Mouse (Mus musculus): ENCODE results near the gene Mxra7. TPM values are rescaled to one million over a fixed set of nuclear protein-coding genes. Genes with fewer than 3 reads are reported as not detected.
A peak's percentile ranks its signal among the peaks of the same experiment; 100 is the strongest.

The Mxra7 gene
- total RNA-seq, 2 experiments from 2014 or later = not detected

- ATAC-seq (ENCODE audit: poor library complexity, severe bottlenecking) = no peak
Observed at GRCm38 (mm10) chr11:116819932-116820593, 7.8 kb downstream of the Mxra7 start.

GRCm38 (mm10) chr11:116818722-116819121 is 9.1 kb downstream of the Mxra7 start:
- no peak for ATAC-seq (ENCODE audit: poor library complexity, severe bottlenecking)

GRCm38 (mm10) chr11:116817567-116817966 is 10.3 kb downstream of the Mxra7 start:
- no peak for ATAC-seq (ENCODE audit: poor library complexity, severe bottlenecking)

GRCm38 (mm10) chr11:116816769-116817168 is 11.1 kb downstream of the Mxra7 start:
- ATAC-seq (ENCODE audit: poor library complexity, severe bottlenecking) = no peak

- no peak for ATAC-seq (ENCODE audit: poor library complexity, severe bottlenecking)
Observed at GRCm38 (mm10) chr11:116814884-116815415, 12.9 kb downstream of the Mxra7 start.

- peak; percentile 44 for ATAC-seq (ENCODE audit: poor library complexity, severe bottlenecking)
Observed at GRCm38 (mm10) chr11:116814076-116814883, 13.6 kb downstream of the Mxra7 start.

- no peak for ATAC-seq (ENCODE audit: poor library complexity, severe bottlenecking)
Observed at GRCm38 (mm10) chr11:116813610-116814009, 14.2 kb downstream of the Mxra7 start.

- ATAC-seq (ENCODE audit: poor library complexity, severe bottlenecking) = no peak
Observed at GRCm38 (mm10) chr11:116812793-116813529, 14.9 kb downstream of the Mxra7 start.

- peak; percentile 75 for ATAC-seq (ENCODE audit: poor library complexity, severe bottlenecking)
Observed at GRCm38 (mm10) chr11:116810983-116811901, 16.6 kb downstream of the Mxra7 start.

GRCm38 (mm10) chr11:116810528-116810927 is 17.3 kb downstream of the Mxra7 start:
- no peak for ATAC-seq (ENCODE audit: poor library complexity, severe bottlenecking)

GRCm38 (mm10) chr11:116809520-116809919 is 18.3 kb downstream of the Mxra7 start:
- ATAC-seq (ENCODE audit: poor library complexity, severe bottlenecking) = no peak

GRCm38 (mm10) chr11:116808811-116809395 is 18.9 kb downstream of the Mxra7 start:
- ATAC-seq (ENCODE audit: poor library complexity, severe bottlenecking) = no peak

GRCm38 (mm10) chr11:116807938-116808606 is 19.8 kb downstream of the Mxra7 start:
- ATAC-seq (ENCODE audit: poor library complexity, severe bottlenecking) = peak; percentile 58; the same call in 1 of the 2 replicates

- no peak for ATAC-seq (ENCODE audit: poor library complexity, severe bottlenecking)
Observed at GRCm38 (mm10) chr11:116807526-116807925, 20.3 kb downstream of the Mxra7 start.

- ATAC-seq (ENCODE audit: poor library complexity, severe bottlenecking) = no peak
Observed at GRCm38 (mm10) chr11:116807116-116807515, 20.7 kb downstream of the Mxra7 start.

- ATAC-seq (ENCODE audit: poor library complexity, severe bottlenecking) = no peak
Observed at GRCm38 (mm10) chr11:116806136-116807071, 21.4 kb downstream of the Mxra7 start.

GRCm38 (mm10) chr11:116802709-116803108 is 25.1 kb downstream of the Mxra7 start:
- no peak for ATAC-seq (ENCODE audit: poor library complexity, severe bottlenecking)

GRCm38 (mm10) chr11:116801106-116801505 is 26.7 kb downstream of the Mxra7 start:
- ATAC-seq (ENCODE audit: poor library complexity, severe bottlenecking) = no peak

All from megakaryocyte, adult 5-6 weeks (primary cell).